Mouse (Mus musculus): Measurements from ENCODE around the gene Ctps.

The Ctps gene

GRCm38 (mm10) chr4:120570438-120571069 lies 478 bp upstream of the Ctps start:
- no peak for DNase-seq

- no peak for DNase-seq
Observed at GRCm38 (mm10) chr4:120569025-120569424, 1.1 kb downstream of the Ctps start.

GRCm38 (mm10) chr4:120568005-120568404 lies 2.1 kb downstream of the Ctps start:
- peak; percentile 91 for DNase-seq

GRCm38 (mm10) chr4:120565726-120566125 lies 4.3 kb downstream of the Ctps start:
- DNase-seq, result no peak

- DNase-seq, result peak; percentile 75
Observed at GRCm38 (mm10) chr4:120556592-120556991, 13.5 kb downstream of the Ctps start.

GRCm38 (mm10) chr4:120544896-120545295 lies 25.2 kb downstream of the Ctps start:
- no peak for DNase-seq

- peak; percentile 67 for DNase-seq
Observed at GRCm38 (mm10) chr4:120538664-120539063, 31.4 kb downstream of the Ctps start.

- DNase-seq, result no peak
Observed at GRCm38 (mm10) chr4:120531986-120532385, 38.1 kb downstream of the Ctps start, which contains the start of gene Slfnl1. TSS of gene Slfnl1 (plus strand) at chr4:120532231.

GRCm38 (mm10) chr4:120528171-120528570 lies 41.9 kb downstream of the Ctps start:
- DNase-seq, result peak; percentile 94

- peak; percentile 56 for DNase-seq
Observed at GRCm38 (mm10) chr4:120523092-120523491, 47.0 kb downstream of the Ctps start.

- DNase-seq, result peak; percentile 78
Observed at GRCm38 (mm10) chr4:120522351-120522750, 47.7 kb downstream of the Ctps start.

- DNase-seq, result peak; percentile 53
Observed at GRCm38 (mm10) chr4:120521761-120522160, 48.3 kb downstream of the Ctps start.

GRCm38 (mm10) chr4:120517335-120517734 lies 52.7 kb downstream of the Ctps start:
- peak; percentile 93 for DNase-seq

- DNase-seq, result no peak
Observed at GRCm38 (mm10) chr4:120516907-120517306, 53.2 kb downstream of the Ctps start.

- DNase-seq, result peak; percentile 83
Observed at GRCm38 (mm10) chr4:120516491-120516890, 53.6 kb downstream of the Ctps start.

GRCm38 (mm10) chr4:120514366-120514765 lies 55.7 kb downstream of the Ctps start:
- DNase-seq, result peak; percentile 62

- DNase-seq, result no peak
Observed at GRCm38 (mm10) chr4:120511203-120511602, 58.9 kb downstream of the Ctps start.

GRCm38 (mm10) chr4:120506955-120507354 lies 63.1 kb downstream of the Ctps start:
- DNase-seq, result no peak

Data from heart, adult 11 months (tissue).